Mouse (Mus musculus) neural tube, embryonic 10.5 days (tissue): Measurements from ENCODE around the gene Fryl.

ENCODE experiments used
- DNase-seq: peaks from one replicate; pipeline ENCODE4 v3.0.0-alpha.2; 2017; ENCODE audit warnings: low spot score; ENCODE audit errors: extremely low spot score

Fryl gene

GRCm38 (mm10) chr5:73257096-73257495 lies 677 bp upstream of the Fryl start:
- no peak for DNase-seq

DNA sequence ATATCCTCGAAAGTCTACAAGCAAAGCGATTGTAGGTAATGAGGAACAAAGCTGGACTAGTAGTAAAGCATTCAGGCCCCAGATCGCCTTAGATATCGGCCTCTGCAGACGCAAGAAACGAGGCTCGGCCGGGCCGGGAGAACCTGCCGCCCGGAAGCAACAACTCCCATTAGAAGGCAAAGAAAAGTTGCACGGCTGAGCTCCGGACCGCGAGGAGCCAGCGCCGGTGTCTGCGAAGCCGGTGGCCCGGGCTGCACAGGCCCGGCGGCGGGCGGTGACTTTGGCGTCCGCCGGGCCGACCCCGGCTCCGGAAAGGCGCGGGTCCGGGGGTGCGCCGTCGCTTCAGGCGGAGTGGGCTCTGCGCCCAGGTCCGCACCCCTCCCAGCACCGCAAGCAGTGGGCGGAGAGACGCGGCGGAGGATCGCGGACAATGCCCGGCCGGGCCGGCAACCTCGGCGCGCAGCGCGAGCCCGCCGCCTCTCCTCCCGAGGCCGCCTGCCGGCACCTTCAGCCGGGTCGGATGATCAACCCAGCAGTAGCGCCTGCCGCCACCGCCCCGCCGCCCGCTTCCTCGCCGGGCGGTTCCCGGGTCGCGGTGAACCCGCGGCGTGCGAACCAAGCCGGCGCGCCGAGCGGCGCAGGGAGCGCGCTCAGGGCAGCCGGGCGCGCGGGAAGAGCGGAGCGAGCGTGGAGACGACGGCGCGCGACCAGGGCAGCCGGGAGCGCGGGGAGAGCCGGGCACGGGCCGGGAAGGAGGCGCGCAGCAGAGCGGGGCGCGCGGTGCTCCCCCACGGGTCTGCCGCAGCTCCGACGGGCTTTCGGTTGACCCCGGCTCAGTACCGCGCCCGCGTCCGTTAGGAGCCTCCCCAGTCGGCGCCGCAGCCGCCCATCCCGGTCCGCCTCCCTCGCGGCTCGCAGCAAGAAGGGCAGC lies 833 bp downstream of the Fryl start:
- DNase-seq, result peak; percentile 81

- DNase-seq, result no peak
Observed at GRCm38 (mm10) chr5:73254660-73255059, 1.8 kb downstream of the Fryl start.

DNA sequence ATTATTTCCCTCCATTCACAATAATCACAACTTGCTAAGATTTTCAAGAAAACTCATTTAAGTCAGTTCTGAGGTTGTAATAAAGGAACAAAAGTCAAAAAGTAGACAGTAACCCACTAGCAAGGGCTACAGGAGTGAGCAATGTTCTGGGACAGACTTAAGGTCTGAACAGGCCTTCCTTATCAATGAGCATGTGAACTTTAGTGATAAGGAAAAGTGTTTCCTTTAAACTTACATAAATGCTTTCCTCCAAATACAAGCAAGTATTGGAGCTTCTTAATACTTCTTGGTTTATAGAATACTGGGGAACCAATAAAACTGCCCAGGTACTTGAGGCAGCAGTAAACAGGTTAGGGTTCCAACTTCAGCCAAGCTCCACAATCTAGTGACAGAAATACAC lies 3.7 kb downstream of the Fryl start:
- DNase-seq, result no peak

GRCm38 (mm10) chr5:73249341-73249740 lies 7.1 kb downstream of the Fryl start:
- DNase-seq, result no peak

DNA sequence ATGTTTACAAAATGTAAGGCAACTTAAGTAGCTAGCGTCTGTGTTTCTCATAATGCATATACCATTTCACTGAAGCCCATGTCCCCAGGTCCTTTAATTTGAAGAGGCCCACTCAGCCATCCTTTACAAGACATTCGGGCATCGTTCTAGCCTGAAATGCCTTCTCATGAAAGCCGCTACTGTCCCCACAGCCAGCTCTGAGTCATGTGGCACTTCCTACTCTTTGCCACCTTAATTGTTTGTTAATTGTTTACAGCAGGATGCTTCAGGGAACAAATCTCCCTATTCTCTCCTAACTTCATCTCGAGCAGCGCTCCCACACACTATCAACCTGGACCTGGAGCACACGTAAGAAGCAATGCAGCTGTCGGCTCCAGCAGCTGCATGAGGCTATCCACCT lies 8.2 kb downstream of the Fryl start:
- DNase-seq, result no peak

DNA sequence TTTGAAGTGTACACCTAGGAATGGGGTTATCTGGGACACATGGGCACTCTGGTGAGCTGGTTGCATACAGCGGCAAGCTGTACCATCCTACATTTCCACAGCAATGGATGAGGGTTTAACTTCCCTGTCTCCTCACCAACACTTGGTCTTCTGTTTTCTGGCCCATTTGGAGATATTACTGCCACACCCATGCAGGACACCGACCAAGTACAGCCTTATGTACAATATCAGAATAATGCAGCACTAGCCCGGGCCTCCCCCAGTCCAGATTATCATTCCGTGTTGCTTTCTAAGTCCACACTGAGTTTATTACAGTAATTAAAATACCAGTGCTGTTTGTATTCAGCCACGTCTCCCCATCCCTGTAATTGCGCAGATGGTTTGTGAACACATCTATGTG lies 10.0 kb downstream of the Fryl start:
- DNase-seq, result no peak

DNA sequence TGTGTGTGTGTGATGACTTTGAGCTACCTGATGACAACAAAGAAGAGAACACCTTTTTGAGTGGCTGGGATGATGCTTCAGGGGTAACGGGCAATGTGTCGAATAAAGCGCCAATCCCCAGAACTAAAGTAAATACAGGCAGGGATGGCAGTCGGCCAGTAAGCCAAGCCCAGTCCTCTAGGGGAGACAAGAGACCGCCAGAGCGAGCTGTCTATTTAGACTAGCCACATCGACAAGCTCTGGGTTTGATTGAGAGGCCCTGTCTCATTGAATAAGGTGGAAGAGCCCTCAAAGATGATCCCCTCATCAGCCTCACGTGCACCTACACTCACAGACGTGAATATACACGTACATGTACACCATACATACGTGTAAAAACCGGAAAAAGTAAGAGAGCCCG lies 12.0 kb downstream of the Fryl start:
- DNase-seq, result no peak

GRCm38 (mm10) chr5:73241966-73242365 lies 14.5 kb downstream of the Fryl start:
- DNase-seq, result no peak

- DNase-seq, result no peak
Observed at GRCm38 (mm10) chr5:73241332-73241731, 15.1 kb downstream of the Fryl start.

DNA sequence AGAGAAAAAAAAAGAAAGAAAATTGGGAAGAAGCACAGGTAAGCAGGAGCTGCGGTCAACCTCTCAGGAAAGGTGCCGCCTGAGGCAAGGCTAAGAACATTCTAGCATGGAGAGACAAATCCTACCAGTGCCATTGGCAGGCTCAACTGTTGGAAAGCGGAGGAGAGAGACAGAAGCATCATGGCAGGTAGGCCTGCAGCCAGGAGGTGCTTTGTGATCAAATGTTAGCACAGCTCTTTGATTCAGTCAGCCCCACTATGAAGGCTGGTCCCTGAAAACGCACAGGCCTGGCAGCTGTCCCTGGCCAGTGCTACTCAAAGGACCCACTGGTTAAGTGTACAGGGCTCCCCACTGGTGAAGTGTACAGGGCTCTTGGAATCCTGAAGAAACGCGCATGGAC lies 16.0 kb downstream of the Fryl start:
- DNase-seq, result no peak

GRCm38 (mm10) chr5:73236894-73237334 lies 19.5 kb downstream of the Fryl start:
- peak; percentile 30 for DNase-seq

- no peak for DNase-seq
Observed at GRCm38 (mm10) chr5:73235201-73235600, 21.2 kb downstream of the Fryl start.

DNA sequence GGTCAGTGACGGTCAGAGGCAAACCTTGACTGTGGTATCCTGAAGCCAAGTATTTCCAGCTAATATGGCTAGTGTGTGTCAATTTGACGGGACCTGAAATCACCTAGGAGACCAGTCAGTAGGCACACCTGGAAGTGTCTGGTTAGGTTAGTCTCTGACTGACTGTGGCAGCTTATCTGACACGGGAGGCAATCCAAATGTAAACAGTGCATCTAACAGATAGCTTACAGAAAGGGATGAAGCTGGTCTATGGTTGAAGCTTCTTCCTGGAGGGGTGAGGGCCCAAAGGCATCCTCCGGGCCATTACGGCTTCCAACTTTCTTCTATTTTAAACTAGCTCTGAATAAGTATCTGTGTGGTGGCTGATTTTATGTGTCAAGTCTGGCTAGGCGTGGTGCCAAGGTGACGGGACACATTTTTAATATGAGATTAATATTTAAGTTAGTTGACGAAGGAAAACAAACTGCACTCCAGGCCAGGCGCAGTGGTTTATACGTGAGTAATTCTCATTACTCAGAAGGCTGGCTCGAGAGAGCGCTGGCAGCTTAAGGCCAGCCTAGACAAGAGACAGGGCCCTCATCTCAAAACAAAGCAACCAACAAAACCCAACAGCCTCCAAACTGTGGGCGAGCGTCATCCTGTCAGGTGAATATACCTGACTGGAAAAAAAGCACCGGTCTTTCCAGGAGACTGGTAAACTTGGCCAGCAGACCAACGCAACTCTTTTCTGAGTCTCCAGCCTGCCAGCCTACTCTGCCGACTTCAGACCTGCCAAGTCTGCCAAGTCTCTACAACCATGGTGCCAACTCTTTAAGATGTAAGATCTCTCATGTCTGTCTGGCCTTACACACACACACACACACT lies 23.2 kb downstream of the Fryl start:
- no peak for DNase-seq

- DNase-seq, result no peak
Observed at GRCm38 (mm10) chr5:73232267-73232666, 24.2 kb downstream of the Fryl start.

GRCm38 (mm10) chr5:73231835-73232234 lies 24.6 kb downstream of the Fryl start:
- DNase-seq, result no peak

DNA sequence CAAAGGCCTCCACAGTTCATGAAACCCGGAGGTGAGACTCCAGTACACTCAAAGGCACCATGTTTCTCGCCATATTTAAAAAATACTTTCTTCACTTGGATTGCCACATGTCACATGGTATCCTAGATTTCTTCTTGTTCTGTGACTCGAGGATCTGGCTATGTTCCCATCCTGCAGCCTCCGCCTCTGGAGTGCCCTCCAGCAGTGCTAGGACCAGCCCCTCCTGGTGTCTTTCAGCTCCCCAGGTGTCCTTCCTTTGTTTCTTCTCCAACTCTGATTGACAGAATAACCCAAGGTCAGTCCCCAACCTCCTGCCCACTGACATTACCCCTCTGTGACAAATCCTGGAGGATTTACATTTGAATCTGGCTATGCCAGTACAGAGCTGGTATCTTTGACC lies 26.2 kb downstream of the Fryl start:
- DNase-seq, result no peak

- no peak for DNase-seq
Observed at GRCm38 (mm10) chr5:73229467-73229866, 27.0 kb downstream of the Fryl start.

- DNase-seq, result no peak
Observed at GRCm38 (mm10) chr5:73228291-73229049, 27.9 kb downstream of the Fryl start.

- DNase-seq, result no peak
Observed at GRCm38 (mm10) chr5:73227518-73228101, 28.8 kb downstream of the Fryl start.

- DNase-seq, result no peak
Observed at GRCm38 (mm10) chr5:73223065-73223464, 33.4 kb downstream of the Fryl start.
